22 mouse cellular contexts compared by ENCODE assay signal in genomic region chr14:30016666-30017065, GRCm38 (mm10). TPM values are rescaled to one million over a fixed set of nuclear protein-coding genes. Genes with fewer than 3 reads are reported as not detected.
DNase-seq lines count a peak whose midpoint lies in the region; ATAC-seq and TF ChIP-seq lines count a peak whose summit lies in the region.
"Had no signal": no experiment of that assay in that cellular context is flagged by ENCODE, and none has a peak within 500 bp of the region (broad histone marks: within the 10 kb centered on the region; RNA-seq: fewer than 3 reads in every experiment).

No protein-coding gene starts in this region.

- WGBS in liver, postnatal 0 days (ENCODE audit: insufficient replicate concordance): 54% methylated on average over 5 of the region's 5 CpGs
- 68% methylated on average over 5 of the region's 5 CpGs for WGBS in liver, embryonic 12.5 days (ENCODE audit: insufficient replicate concordance)
- WGBS in midbrain, embryonic 13.5 days: 92% methylated on average over 5 of the region's 5 CpGs

- peaks cover 33% of the 10 kb centered on the region for H3K4me1 ChIP-seq in liver, postnatal 0 days (ENCODE audit: insufficient read depth)
- no peaks in the 10 kb centered on the region for H3K4me1 ChIP-seq in liver, embryonic 12.5 days
- no peaks in the 10 kb centered on the region for H3K4me1 ChIP-seq in midbrain, embryonic 13.5 days (replicated peaks)
- H3K4me1 ChIP-seq: forebrain, embryonic 13.5 days; heart, embryonic 12.5 days; hindbrain, embryonic 15.5 days had no signal

- H3K9me3 ChIP-seq in liver, postnatal 0 days (ENCODE audit: low read length): no peaks in the 10 kb centered on the region
- H3K9me3 ChIP-seq in liver, embryonic 12.5 days (replicated peaks): no peaks in the 10 kb centered on the region
- no peaks in the 10 kb centered on the region for H3K9me3 ChIP-seq in midbrain, embryonic 13.5 days
- H3K9me3 ChIP-seq: embryonic facial prominence, embryonic 13.5 days; forebrain, embryonic 13.5 days; G1E; heart, embryonic 12.5 days; hindbrain, embryonic 15.5 days had no signal

- no peaks in the 10 kb centered on the region for H3K27me3 ChIP-seq in liver, postnatal 0 days (ENCODE audit: insufficient read depth, low read length)
- no peaks in the 10 kb centered on the region for H3K27me3 ChIP-seq in liver, embryonic 12.5 days (replicated peaks)
- H3K27me3 ChIP-seq in Patski: no peaks in the 10 kb centered on the region
- H3K27me3 ChIP-seq in midbrain, embryonic 13.5 days: no peaks in the 10 kb centered on the region
- H3K27me3 ChIP-seq: embryonic facial prominence, embryonic 13.5 days; forebrain, embryonic 13.5 days; hindbrain, embryonic 15.5 days had no signal

- no peak for TF ChIP-seq CTCF in liver, postnatal 0 days (IDR thresholded peaks at IDR 0.05; ENCODE audit: low read depth)
- no peak for TF ChIP-seq CTCF in Patski (IDR thresholded peaks at IDR 0.05)

- in situ Hi-C loops in Patski (cut with MboI; ENCODE audit: low pct_unique_long_range_greater_than_20kb): no loop called here

- intact Hi-C loops in heart, postnatal 25 days (cut with DNase I): no loop called here

- no peak for DNase-seq in liver, postnatal 0 days
- peak; percentile 47 for DNase-seq in Patski (ENCODE audit: low read depth, low spot score)
- no peak for DNase-seq in spleen, adult 12 weeks (ENCODE audit: low spot score)
- DNase-seq in heart, postnatal 25 days (ENCODE audit: low spot score): no peak
- DNase-seq: adrenal gland, adult 8-10 months; B cell, adult 2 months; cerebellum, adult 11 months; cerebellum, adult 8-10 months; cerebellum, postnatal 14 days; forebrain, postnatal 0 days; gastrocnemius, postnatal 14 days; heart, postnatal 36 days had no signal

- POLR2A ChIA-PET in Patski (lab: Charles Lee): no interaction called here

- CTCF ChIA-PET in Patski (lab: Charles Lee): no interaction called here

- H3K27ac ChIP-seq in liver, postnatal 0 days (ENCODE audit: low read depth): no peak overlapping the region
- no peak overlapping the region for H3K27ac ChIP-seq in liver, embryonic 12.5 days
- no peak overlapping the region for H3K27ac ChIP-seq in midbrain, embryonic 13.5 days
- H3K27ac ChIP-seq: embryonic facial prominence, embryonic 13.5 days; forebrain, embryonic 13.5 days; hindbrain, embryonic 15.5 days had no signal

- no peaks in the 10 kb centered on the region for H3K36me3 ChIP-seq in liver, postnatal 0 days (replicated peaks; ENCODE audit: insufficient read depth, low read length)
- H3K36me3 ChIP-seq in liver, embryonic 12.5 days: no peaks in the 10 kb centered on the region
- no peaks in the 10 kb centered on the region for H3K36me3 ChIP-seq in midbrain, embryonic 13.5 days
- H3K36me3 ChIP-seq: embryonic facial prominence, embryonic 13.5 days; G1E; heart, embryonic 12.5 days; hindbrain, embryonic 15.5 days had no signal

- no peak for TF ChIP-seq EP300 in liver, postnatal 0 days (IDR thresholded peaks at IDR 0.05; ENCODE audit: low read depth)

- peak; percentile 77 for ATAC-seq in liver, postnatal 0 days
- no peak for ATAC-seq in liver, embryonic 12.5 days
- ATAC-seq in Patski: peak; percentile 5
- peak; percentile 26 for ATAC-seq in granulocyte monocyte progenitor cell, adult 5-6 weeks (replicated peaks; ENCODE audit: poor library complexity, severe bottlenecking)
- no peak for ATAC-seq in midbrain, embryonic 13.5 days
- ATAC-seq: CD4-positive, CD25-positive, alpha-beta regulatory T cell, adult 4 months; forebrain, embryonic 13.5 days; forebrain, postnatal 0 days had no signal

- no peak overlapping the region for H3K4me3 ChIP-seq in liver, postnatal 0 days (ENCODE audit: low read depth, low read length)
- H3K4me3 ChIP-seq in liver, embryonic 12.5 days: no peak overlapping the region
- H3K4me3 ChIP-seq in midbrain, embryonic 13.5 days (replicated peaks): no peak overlapping the region
- H3K4me3 ChIP-seq: embryonic facial prominence, embryonic 13.5 days; forebrain, embryonic 13.5 days; heart, embryonic 12.5 days; hindbrain, embryonic 15.5 days had no signal

- H3K4me2 ChIP-seq in liver, postnatal 0 days (ENCODE audit: low read depth, low read length): no peak overlapping the region
- H3K4me2 ChIP-seq in liver, embryonic 12.5 days: no peak overlapping the region
- no peak overlapping the region for H3K4me2 ChIP-seq in midbrain, embryonic 13.5 days (replicated peaks)
- H3K4me2 ChIP-seq: embryonic facial prominence, embryonic 13.5 days; forebrain, embryonic 13.5 days; heart, embryonic 12.5 days; hindbrain, embryonic 15.5 days had no signal

- no peak overlapping the region for H3K9ac ChIP-seq in liver, postnatal 0 days (replicated peaks)
- no peak overlapping the region for H3K9ac ChIP-seq in liver, embryonic 12.5 days
- H3K9ac ChIP-seq in midbrain, embryonic 13.5 days (replicated peaks): no peak overlapping the region
- H3K9ac ChIP-seq: embryonic facial prominence, embryonic 13.5 days; forebrain, embryonic 13.5 days; forebrain, postnatal 0 days; heart, embryonic 12.5 days; hindbrain, embryonic 15.5 days had no signal

RNA-seq across cellular contexts. Expression of gene Chdh, which starts 7.8 kb away (rescaled TPM):
- 4.5 and 6.2 TPM in 2 replicates for polyA plus RNA-seq in liver, postnatal 0 days (2015; fragmentation: Nextera tagmentation; extraction: Ambion mirVana)
- polyA plus RNA-seq in liver, embryonic 12.5 days (2016; fragmentation: Nextera tagmentation; extraction: Ambion mirVana): 0.25 and 0.26 TPM in 2 replicates
- polyA plus RNA-seq in Patski (2021): 1.9 TPM
- 95.5 and 110 TPM in 2 replicates for total RNA-seq in granulocyte monocyte progenitor cell, adult 5-6 weeks (2014; fragmentation: Nextera tagmentation)
- total RNA-seq in granulocyte monocyte progenitor cell, adult 5-6 weeks (2017): 95.6 and 95.7 TPM in 2 replicates
- 0.26 and 0.28 TPM in 2 replicates for polyA plus RNA-seq in midbrain, embryonic 13.5 days (2015; fragmentation: Nextera tagmentation; extraction: Ambion mirVana)
- total RNA-seq in heart, postnatal 25 days (2021): under 1 TPM; 0.26 to 0.42 TPM
- polyA plus RNA-seq: G1E; hindbrain, embryonic 11.5 days had no signal

RNA-seq across cellular contexts. Expression of gene Il17rb, which starts 8.0 kb away (rescaled TPM):
- polyA plus RNA-seq in liver, postnatal 0 days (2015; fragmentation: Nextera tagmentation; extraction: Ambion mirVana): 6.2 and 7.1 TPM in 2 replicates
- polyA plus RNA-seq in liver, embryonic 12.5 days (2016; fragmentation: Nextera tagmentation; extraction: Ambion mirVana): 0.39 and 0.57 TPM in 2 replicates
- polyA plus RNA-seq in Patski (2021): 0.17 TPM
- 4.0 and 13.5 TPM in 2 replicates for total RNA-seq in granulocyte monocyte progenitor cell, adult 5-6 weeks (2014; fragmentation: Nextera tagmentation)
- total RNA-seq in granulocyte monocyte progenitor cell, adult 5-6 weeks (2017): 5.2 and 7.2 TPM in 2 replicates
- polyA plus RNA-seq in midbrain, embryonic 13.5 days (2015; fragmentation: Nextera tagmentation; extraction: Ambion mirVana): 0.80 and 1.1 TPM in 2 replicates
- under 1 TPM; 0.17 to 0.21 TPM for total RNA-seq in heart, postnatal 25 days (2021)
- total RNA-seq: heart, postnatal 36 days had no signal
- polyA plus RNA-seq: G1E had no signal

RNA-seq across cellular contexts. Expression of gene Actr8, which starts 38.5 kb away (rescaled TPM):
- polyA plus RNA-seq in liver, postnatal 0 days (2015; fragmentation: Nextera tagmentation; extraction: Ambion mirVana): 15.0 and 15.6 TPM in 2 replicates
- polyA plus RNA-seq in liver, embryonic 12.5 days (2016; fragmentation: Nextera tagmentation; extraction: Ambion mirVana): 32.5 and 36.3 TPM in 2 replicates
- 63.4 TPM for polyA plus RNA-seq in Patski (2021)
- 28.3 and 35.6 TPM in 2 replicates for total RNA-seq in granulocyte monocyte progenitor cell, adult 5-6 weeks (2014; fragmentation: Nextera tagmentation)
- total RNA-seq in granulocyte monocyte progenitor cell, adult 5-6 weeks (2017): 25.5 and 31.8 TPM in 2 replicates
- 92.3 and 96.5 TPM in 2 replicates for polyA plus RNA-seq in midbrain, embryonic 13.5 days (2015; fragmentation: Nextera tagmentation; extraction: Ambion mirVana)
- 10 to 100 TPM; 36.5 to 38.3 TPM for total RNA-seq in heart, postnatal 25 days (2021)

RNA-seq across cellular contexts. Expression of gene Selenok, which starts 48.6 kb away (rescaled TPM):
- polyA plus RNA-seq in liver, postnatal 0 days (2015; fragmentation: Nextera tagmentation; extraction: Ambion mirVana): 150 and 157 TPM in 2 replicates
- polyA plus RNA-seq in liver, embryonic 12.5 days (2016; fragmentation: Nextera tagmentation; extraction: Ambion mirVana): 133 and 142 TPM in 2 replicates
- polyA plus RNA-seq in Patski (2021): 190 TPM
- total RNA-seq in granulocyte monocyte progenitor cell, adult 5-6 weeks (2014; fragmentation: Nextera tagmentation): 98.9 and 114 TPM in 2 replicates
- total RNA-seq in granulocyte monocyte progenitor cell, adult 5-6 weeks (2017): 189 and 222 TPM in 2 replicates
- 449 and 471 TPM in 2 replicates for polyA plus RNA-seq in midbrain, embryonic 13.5 days (2015; fragmentation: Nextera tagmentation; extraction: Ambion mirVana)
- total RNA-seq in heart, postnatal 25 days (2021): 10 to 100 TPM; 81.3 to 90.2 TPM

Comparison
In these comparisons a context has a peak if more than half of its experiments do, and no peak if none do; other contexts are left out.
1. ATAC-seq: peak in liver, postnatal 0 days (single experiment), Patski (single experiment) and granulocyte monocyte progenitor cell, adult 5-6 weeks (single experiment); none in liver, embryonic 12.5 days (single experiment) and midbrain, embryonic 13.5 days (single experiment).